Mouse (Mus musculus): Measurements from ENCODE around the gene Exoc6b. TPM values are rescaled to one million over a fixed set of nuclear protein-coding genes. Genes with fewer than 3 reads are reported as not detected.

Gene Exoc6b
- polyA plus RNA-seq, 1 experiment from 2014 or later, result 5.2 TPM

DNA sequence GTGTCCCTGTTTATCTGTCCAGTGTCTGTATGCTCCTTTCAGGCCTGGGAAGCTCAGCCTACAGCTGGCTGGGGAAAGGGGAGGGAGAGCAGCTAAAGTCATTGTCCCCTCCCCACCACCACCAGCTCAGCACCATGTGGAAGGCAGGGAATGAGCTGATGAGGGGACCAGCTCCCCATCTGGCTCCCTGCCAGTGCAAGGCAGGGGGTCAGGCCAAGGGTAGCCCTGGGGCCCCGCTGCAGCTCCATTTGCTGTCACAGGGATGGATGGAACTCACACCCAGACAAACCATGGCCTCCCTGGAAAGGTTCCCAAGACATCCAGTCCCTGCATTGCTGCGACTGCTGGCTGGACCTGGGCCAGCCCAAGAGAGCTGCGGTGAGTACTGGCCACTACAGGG, 499.3 kb downstream of the Exoc6b start:
- Histone ChIP-seq H3K36me3 (no peaks in the 10 kb centered on the region), H3K4me1 (peaks cover 23% of the 10 kb centered on the region; the same call in 1 of the 2 replicates), H3K9me3 (replicated peaks) (no peaks in the 10 kb centered on the region), H3K4me2 (no peak overlapping the region), H3K4me3 (no peak overlapping the region), H3K27ac (no peak overlapping the region), H3K9ac (no peak overlapping the region), H3K27me3 (replicated peaks) (peaks cover 29% of the 10 kb centered on the region)
- WGBS (ENCODE audit: insufficient replicate concordance), result 66% methylated on average over 3 of the region's 3 CpGs
- no peak for ATAC-seq

DNA sequence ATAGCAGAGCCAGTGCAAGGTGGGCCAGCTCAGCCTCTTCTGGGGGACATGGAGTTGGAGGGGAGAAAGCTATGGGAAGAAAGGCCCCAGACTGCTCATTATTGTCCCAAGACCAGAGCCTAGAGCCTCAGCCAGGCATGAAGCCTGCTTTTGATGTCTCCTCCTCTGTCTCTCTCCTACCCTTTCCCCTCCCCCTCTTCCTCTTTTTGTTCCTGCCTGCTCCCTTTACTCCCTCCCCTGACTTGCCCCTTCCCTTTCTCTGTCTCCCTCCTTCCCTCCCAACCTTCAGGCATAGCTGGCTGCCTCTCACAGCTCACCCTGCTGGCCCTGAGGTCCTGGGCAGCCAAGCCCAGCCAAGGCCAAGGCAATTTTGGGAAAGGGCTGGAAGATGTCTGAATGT, 499.7 kb downstream of the Exoc6b start:
- no peak overlapping the region for H3K4me3 ChIP-seq
- no peaks in the 10 kb centered on the region for H3K9me3 ChIP-seq (replicated peaks)
- peaks cover 24% of the 10 kb centered on the region for H3K27me3 ChIP-seq (replicated peaks)
- H3K9ac ChIP-seq, result no peak overlapping the region
- no peak overlapping the region for H3K4me2 ChIP-seq
- H3K4me1 ChIP-seq, result peaks cover 23% of the 10 kb centered on the region; the same call in 1 of the 2 replicates
- no peak overlapping the region for H3K27ac ChIP-seq
- 0 out of 2 replicates have a peak, but pooled peaks have one; percentile 17 for ATAC-seq
- H3K36me3 ChIP-seq, result no peaks in the 10 kb centered on the region

DNA sequence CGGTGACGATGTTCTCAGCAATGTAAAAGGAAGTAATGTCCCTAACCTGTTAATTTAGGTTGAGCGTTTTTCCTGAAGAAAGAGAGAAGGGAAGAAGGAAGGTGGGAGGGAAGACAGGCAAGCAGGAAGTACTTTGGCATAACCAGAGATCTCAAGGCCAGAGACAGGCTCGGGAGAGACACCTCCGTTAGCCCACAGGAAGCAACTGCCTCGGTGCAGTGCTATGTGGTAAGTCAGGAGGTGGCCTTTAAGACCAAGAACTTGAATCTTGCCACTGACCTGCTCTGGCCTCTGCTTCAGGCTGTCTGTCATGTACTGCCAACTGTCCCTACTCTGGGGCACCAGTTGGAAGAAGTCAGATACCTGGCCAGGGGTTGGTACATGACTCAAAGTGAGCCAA, 500.4 kb downstream of the Exoc6b start:
- Histone ChIP-seq H3K36me3 (no peaks in the 10 kb centered on the region), H3K27me3 (replicated peaks) (peaks cover 18% of the 10 kb centered on the region), H3K4me3 (no peak overlapping the region), H3K9ac (no peak overlapping the region), H3K27ac (no peak overlapping the region), H3K4me2 (no peak overlapping the region), H3K4me1 (peaks cover 19% of the 10 kb centered on the region; the same call in 1 of the 2 replicates), H3K9me3 (replicated peaks) (no peaks in the 10 kb centered on the region)
- 35% methylated on average over 6 of the region's 6 CpGs for WGBS (ENCODE audit: insufficient replicate concordance)
- no peak for ATAC-seq

Other genes starting within 250 kb of the Exoc6b start
- 31.9 and 32.3 TPM in 2 replicates for gene Spr, start 68.3 kb upstream of the Exoc6b start, polyA plus RNA-seq (2016; fragmentation: Nextera tagmentation; extraction: Ambion mirVana)
- not detected in 2 replicates for gene Emx1, start 117.9 kb upstream of the Exoc6b start, polyA plus RNA-seq (2016; fragmentation: Nextera tagmentation; extraction: Ambion mirVana)